ENCODE assay signal across 8 mouse cellular contexts in genomic region chr4:65126451-65127290, GRCm38 (mm10). TPM values are rescaled to one million over a fixed set of nuclear protein-coding genes. Genes with fewer than 3 reads are reported as not detected.
DNase-seq lines count a peak whose midpoint lies in the region; ATAC-seq and TF ChIP-seq lines count a peak whose summit lies in the region.

No protein-coding gene starts in this region.

- no peak overlapping the region for H3K27ac ChIP-seq in left cerebral cortex, adult 2 months
- peak overlapping the region; percentile 52 for H3K27ac ChIP-seq in heart, adult 2 months
- peak overlapping the region; percentile 69 for H3K27ac ChIP-seq in lung, postnatal 0 days (ENCODE audit: low read length)
- H3K27ac ChIP-seq in stomach, embryonic 14.5 days (ENCODE audit: low read length), result 0 out of 2 replicates have a peak overlapping the region, but pooled peaks have one; percentile 6

- H3K36me3 ChIP-seq in heart, adult 2 months (ENCODE audit: control insufficient read depth, insufficient read depth, low read length), result no peaks in the 10 kb centered on the region
- no peaks in the 10 kb centered on the region for H3K36me3 ChIP-seq in lung, postnatal 0 days (ENCODE audit: insufficient read depth, low read length)
- H3K36me3 ChIP-seq in stomach, embryonic 14.5 days (ENCODE audit: control insufficient read depth, insufficient read depth, low read length), result no peaks in the 10 kb centered on the region

- TF ChIP-seq CTCF in left cerebral cortex, adult 2 months (IDR thresholded peaks at IDR 0.05), result no peak
- TF ChIP-seq CTCF in heart, adult 2 months (IDR thresholded peaks at IDR 0.05), result no peak
- TF ChIP-seq CTCF in lung, postnatal 0 days (IDR thresholded peaks at IDR 0.05), result no peak

- H3K27me3 ChIP-seq in heart, adult 2 months (ENCODE audit: control insufficient read depth, insufficient read depth, low read length), result no peaks in the 10 kb centered on the region
- H3K27me3 ChIP-seq in lung, postnatal 0 days (replicated peaks; ENCODE audit: insufficient read depth, low read length), result peaks cover 4% of the 10 kb centered on the region
- no peaks in the 10 kb centered on the region for H3K27me3 ChIP-seq in stomach, embryonic 14.5 days (ENCODE audit: control insufficient read depth, insufficient read depth, low read length)

- TF ChIP-seq POLR2A in heart, adult 2 months (IDR thresholded peaks at IDR 0.05; ENCODE audit: insufficient read depth, low read depth, low read length), result no peak

- no peaks in the 10 kb centered on the region for H3K9me3 ChIP-seq in lung, postnatal 0 days (ENCODE audit: low read length)
- H3K9me3 ChIP-seq in stomach, embryonic 14.5 days (ENCODE audit: control insufficient read depth, low read depth, low read length), result no peaks in the 10 kb centered on the region

- no peak for TF ChIP-seq EP300 in heart, adult 2 months (IDR thresholded peaks at IDR 0.05; ENCODE audit: insufficient read depth, low read depth, low read length)
- no peak for TF ChIP-seq EP300 in lung, postnatal 0 days (IDR thresholded peaks at IDR 0.05)

- peak overlapping the region; percentile 87 for H3K4me2 ChIP-seq in lung, postnatal 0 days (replicated peaks; ENCODE audit: low read depth, low read length)
- H3K4me2 ChIP-seq in stomach, embryonic 14.5 days (replicated peaks; ENCODE audit: low read depth, low read length), result peak overlapping the region; percentile 94

- peak; percentile 24 for ATAC-seq in lung, postnatal 0 days
- no peak for ATAC-seq in stomach, embryonic 14.5 days (ENCODE audit: insufficient number of reproducible peaks, insufficient read depth, low FRiP score, low read depth)

- peak overlapping the region; percentile 48 for H3K9ac ChIP-seq in heart, adult 2 months (ENCODE audit: low read depth, low read length)
- 0 out of 2 replicates have a peak overlapping the region, but pooled peaks have one; percentile 9 for H3K9ac ChIP-seq in lung, postnatal 0 days (replicated peaks; ENCODE audit: low read depth)
- 0 out of 2 replicates have a peak overlapping the region, but pooled peaks have one; percentile 10 for H3K9ac ChIP-seq in stomach, embryonic 14.5 days (replicated peaks; ENCODE audit: low read depth, low read length)

- WGBS in heart, adult 2 months, result 7% methylated on average over 23 of the region's 23 CpGs
- 6% methylated on average over 23 of the region's 23 CpGs for WGBS in lung, postnatal 0 days
- WGBS in stomach, embryonic 14.5 days, result 5% methylated on average over 23 of the region's 23 CpGs

- peak in 1 of 2 experiments; percentile 16 for DNase-seq in left cerebral cortex, adult 2 months (ENCODE audit: extremely low spot score in 1 of 2, low spot score in 2 of 2)
- DNase-seq in left cerebral cortex, adult 8-10 months (ENCODE audit: low spot score in 2 of 2), result no peak
- DNase-seq in cerebellum, postnatal 10 days, result peak; percentile 79 to 84
- DNase-seq in heart, adult 2 months, result peak; percentile 13 to 26
- DNase-seq in kidney, adult 9 months, result peak; percentile 47
- DNase-seq in lung, postnatal 0 days (ENCODE audit: low spot score), result peak; percentile 76
- DNase-seq in left cerebral cortex, adult 18-20 months (ENCODE audit: low spot score in 2 of 2), result no peak

- H3K4me3 ChIP-seq in left cerebral cortex, adult 2 months, result peak overlapping the region; percentile 40
- H3K4me3 ChIP-seq in heart, adult 2 months, result peak overlapping the region; percentile 33
- peak overlapping the region; percentile 52 for H3K4me3 ChIP-seq in lung, postnatal 0 days (ENCODE audit: low read depth, low read length)
- peak overlapping the region; percentile 48 for H3K4me3 ChIP-seq in stomach, embryonic 14.5 days (ENCODE audit: low read depth, low read length)

- intact Hi-C loops in left cerebral cortex, adult 2 months (cut with DNase I), result no loop called here
- intact Hi-C loops in heart, adult 2 months (cut with DNase I), result loop anchor here (10.0 kb wide), 1 partner anchor 592 kb away; no protein-coding TSS in a partner anchor

- no peaks in the 10 kb centered on the region for H3K79me2 ChIP-seq in heart, adult 2 months (replicated peaks; ENCODE audit: control insufficient read depth, insufficient read depth, low read length)

- no peaks in the 10 kb centered on the region for H3K4me1 ChIP-seq in heart, adult 2 months (ENCODE audit: control insufficient read depth, insufficient read depth, low read length)
- no peaks in the 10 kb centered on the region for H3K4me1 ChIP-seq in lung, postnatal 0 days (ENCODE audit: insufficient read depth, low read depth, low read length)
- no peaks in the 10 kb centered on the region for H3K4me1 ChIP-seq in stomach, embryonic 14.5 days (ENCODE audit: control insufficient read depth, insufficient read depth, low read length)

RNA-seq across cellular contexts. Expression of gene Pappa, which starts 2.7 kb away (rescaled TPM):
- total RNA-seq in left cerebral cortex, adult 2 months (2021), result under 1 TPM; 0.47 to 0.61 TPM
- total RNA-seq in left cerebral cortex, adult 8-10 months (2022), result under 1 TPM; 0.30 to 0.56 (median 0.37) TPM
- under 1 TPM; 0.39 to 0.41 TPM for total RNA-seq in heart, adult 2 months (2021)
- 0.16 and 0.20 TPM in 2 replicates for polyA plus RNA-seq in heart, adult 2 months (2012; rRNA removed)
- polyA plus RNA-seq in lung, postnatal 0 days (2015; fragmentation: Nextera tagmentation; extraction: Ambion mirVana), result 0.30 and 0.31 TPM in 2 replicates
- polyA plus RNA-seq in stomach, embryonic 14.5 days (2014; fragmentation: Nextera tagmentation; extraction: Ambion mirVana), result 1.3 TPM in 2 replicates
- total RNA-seq in left cerebral cortex, adult 18-20 months (2021), result under 1 TPM; 0.37 to 0.56 TPM

Comparison
In these comparisons a context has a peak if more than half of its experiments do, and no peak if none do; other contexts are left out.
1. DNase-seq: peak in cerebellum, postnatal 10 days (2 of 2), heart, adult 2 months (2 of 2), kidney, adult 9 months (single experiment) and lung, postnatal 0 days (single experiment); none in left cerebral cortex, adult 8-10 months (0 of 2) and left cerebral cortex, adult 18-20 months (0 of 2).
2. Peak in every context shown above with its lines, with median percentiles within 50 percentile points of each other: H3K4me3 ChIP-seq and H3K9ac ChIP-seq.